Mouse (Mus musculus): Measurements from ENCODE around the gene Atp2a1. TPM values are rescaled to one million over a fixed set of nuclear protein-coding genes. Genes with fewer than 3 reads are reported as not detected.

Gene Atp2a1
- polyA plus RNA-seq (2012; rRNA removed) (0.15 and 0.16 TPM in 2 replicates), polyA plus RNA-seq (2014; fragmentation: Nextera tagmentation; extraction: Ambion mirVana) (0.10 TPM in 1 of 2 replicates, not detected in the other)

DNA sequence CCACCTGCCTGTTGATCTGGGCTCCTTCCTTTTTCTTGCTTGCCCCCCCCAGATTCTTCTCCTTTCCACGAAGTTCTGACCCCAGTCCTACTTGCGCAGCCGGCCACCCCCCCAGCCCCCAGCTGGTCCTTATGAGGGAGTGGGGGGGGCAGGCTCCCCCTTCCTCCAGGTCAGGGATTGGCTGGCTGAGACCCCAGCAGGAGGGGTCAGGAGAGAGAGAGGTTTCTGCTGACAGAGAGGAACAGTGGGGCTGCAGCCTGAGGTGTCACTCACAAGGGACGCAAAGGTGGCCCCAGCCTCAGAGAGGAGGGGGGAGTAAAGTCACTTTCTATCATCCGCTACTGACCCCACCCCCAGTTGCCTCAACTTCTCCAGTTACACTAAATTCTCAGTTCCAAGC, at the start of gene Atp2a1:
Gene Atp2a1 (minus strand): TSS at position 105 of the 400 bp plus-strand sequence.
- Histone ChIP-seq H3K36me3 (replicated peaks; ENCODE audit: control insufficient read depth, insufficient read depth, low read depth) (no peaks in the 10 kb centered on the region; the same call in 1 of the 2 replicates), H3K4me2 (ENCODE audit: low read depth) (no peak within 1 kb of the TSS), H3K9ac (replicated peaks) (no peak within 1 kb of the TSS), H3K27me3 (ENCODE audit: control insufficient read depth, insufficient read depth, low read length) (no peaks in the 10 kb centered on the region), H3K9me3 (ENCODE audit: control insufficient read depth, low read length) (no peaks in the 10 kb centered on the region), H3K4me3 (ENCODE audit: insufficient read depth in 1 of 2, low read depth in 2 of 2, low read length in 2 of 2) (no peak within 1 kb of the TSS), H3K27ac (no peak within 1 kb of the TSS), H3K4me1 (replicated peaks; ENCODE audit: control insufficient read depth in 2 of 2, insufficient read depth in 2 of 2, low read length in 1 of 2) (peaks cover 0 to 14% of the 10 kb centered on the region in 2 experiments; a peak in 2 of 4 replicates)
- WGBS (ENCODE audit: insufficient replicate concordance): 52% methylated on average over 5 of the region's 5 CpGs
- ATAC-seq (ENCODE audit: insufficient read depth): no peak
- TF ChIP-seq CTCF (IDR thresholded peaks at IDR 0.05; ENCODE audit: low read depth) (no peak), EP300 (IDR thresholded peaks at IDR 0.05; ENCODE audit: low read depth) (no peak)
- DNase-seq (ENCODE audit: low read depth in 3 of 3, low spot score in 3 of 3): no peak

DNA sequence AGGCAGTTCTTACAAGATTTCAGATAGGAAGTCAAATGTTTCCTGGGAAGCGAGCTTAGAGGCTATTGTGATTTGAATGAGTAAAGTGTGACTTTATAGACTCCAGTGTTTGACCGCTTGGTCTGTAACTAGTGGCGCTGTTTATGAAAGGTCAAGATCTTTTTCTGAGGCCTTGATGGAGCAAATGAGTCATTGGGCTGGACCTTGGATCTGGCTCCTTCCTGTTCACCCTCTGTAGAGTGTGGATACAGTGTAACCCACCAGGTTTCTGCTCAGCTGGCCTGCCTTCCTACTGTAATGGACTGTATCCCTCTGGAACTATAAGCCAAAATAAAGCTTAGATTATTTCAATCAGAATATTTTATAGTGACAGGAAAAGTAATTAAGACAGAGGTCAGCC, 48.4 kb upstream of the Atp2a1 start:
- Histone ChIP-seq H3K36me3 (replicated peaks; ENCODE audit: control insufficient read depth, insufficient read depth, low read depth) (no peaks in the 10 kb centered on the region), H3K4me3 (ENCODE audit: insufficient read depth in 1 of 2, low read depth in 2 of 2, low read length in 2 of 2) (no peak overlapping the region), H3K4me1 (replicated peaks; ENCODE audit: control insufficient read depth in 2 of 2, insufficient read depth in 2 of 2, low read length in 1 of 2) (no peaks in the 10 kb centered on the region), H3K4me2 (ENCODE audit: low read depth) (no peak overlapping the region), H3K9ac (replicated peaks) (no peak overlapping the region), H3K9me3 (ENCODE audit: control insufficient read depth, low read length) (no peaks in the 10 kb centered on the region), H3K27ac (no peak overlapping the region), H3K27me3 (ENCODE audit: control insufficient read depth, insufficient read depth, low read length) (no peaks in the 10 kb centered on the region)
- DNase-seq (ENCODE audit: low read depth in 3 of 3, low spot score in 3 of 3): no peak
- 55% methylated on average over 3 of the region's 3 CpGs for WGBS (ENCODE audit: insufficient replicate concordance)
- TF ChIP-seq CTCF (IDR thresholded peaks at IDR 0.05; ENCODE audit: low read depth): no peak
- TF ChIP-seq EP300 (IDR thresholded peaks at IDR 0.05; ENCODE audit: low read depth): no peak
- no peak for ATAC-seq (ENCODE audit: insufficient read depth)

DNA sequence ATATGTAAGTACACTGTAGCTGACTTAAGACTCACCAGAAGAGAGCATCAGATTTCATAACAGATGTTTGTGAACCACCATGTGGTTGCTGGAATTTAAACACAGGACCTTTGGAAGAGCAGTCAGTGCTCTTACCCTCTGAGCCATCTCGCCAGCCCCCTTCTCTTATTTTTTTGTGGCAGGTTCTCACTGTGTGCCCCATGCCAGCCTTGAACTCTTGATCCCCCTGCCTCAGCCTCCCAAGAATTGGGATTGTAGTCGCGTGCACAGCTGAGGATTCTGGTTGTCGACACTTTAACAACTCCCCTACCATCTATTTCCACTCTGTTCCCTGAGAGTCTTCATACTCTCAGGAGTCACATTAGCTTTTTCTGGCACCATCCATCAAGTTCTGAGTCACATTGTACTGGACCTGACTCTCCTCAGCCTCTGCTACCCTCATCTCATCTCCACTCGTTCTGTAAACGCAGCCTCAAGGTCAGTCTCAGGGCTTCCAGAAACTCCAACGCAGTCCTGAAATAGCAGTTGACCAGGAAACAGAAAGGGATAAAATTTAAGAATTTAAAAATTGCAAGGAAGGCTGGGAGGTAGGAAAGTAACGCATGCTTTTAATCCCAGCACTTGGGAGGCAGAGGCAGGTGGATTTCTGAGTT, 44.3 kb upstream of the Atp2a1 start:
- H3K27ac ChIP-seq: no peak overlapping the region
- no peak for TF ChIP-seq CTCF (IDR thresholded peaks at IDR 0.05; ENCODE audit: low read depth)
- TF ChIP-seq EP300 (IDR thresholded peaks at IDR 0.05; ENCODE audit: low read depth): no peak
- peaks cover 0 to 6% of the 10 kb centered on the region in 2 experiments; a peak in 2 of 4 replicates for H3K4me1 ChIP-seq (replicated peaks; ENCODE audit: control insufficient read depth in 2 of 2, insufficient read depth in 2 of 2, low read length in 1 of 2)
- H3K4me3 ChIP-seq (ENCODE audit: insufficient read depth in 1 of 2, low read depth in 2 of 2, low read length in 2 of 2): no peak overlapping the region
- DNase-seq (ENCODE audit: low read depth in 3 of 3, low spot score in 3 of 3) (no peak), ATAC-seq (ENCODE audit: insufficient read depth) (no peak)
- H3K36me3 ChIP-seq (replicated peaks; ENCODE audit: control insufficient read depth, insufficient read depth, low read depth): no peaks in the 10 kb centered on the region
- H3K27me3 ChIP-seq (ENCODE audit: control insufficient read depth, insufficient read depth, low read length): no peaks in the 10 kb centered on the region
- H3K4me2 ChIP-seq (ENCODE audit: low read depth): no peak overlapping the region
- no peaks in the 10 kb centered on the region for H3K9me3 ChIP-seq (ENCODE audit: control insufficient read depth, low read length)
- whole genome bisulfite sequencing (ENCODE audit: insufficient replicate concordance): 69% methylated on average over 8 of the region's 8 CpGs
- no peak overlapping the region for H3K9ac ChIP-seq (replicated peaks)

DNA sequence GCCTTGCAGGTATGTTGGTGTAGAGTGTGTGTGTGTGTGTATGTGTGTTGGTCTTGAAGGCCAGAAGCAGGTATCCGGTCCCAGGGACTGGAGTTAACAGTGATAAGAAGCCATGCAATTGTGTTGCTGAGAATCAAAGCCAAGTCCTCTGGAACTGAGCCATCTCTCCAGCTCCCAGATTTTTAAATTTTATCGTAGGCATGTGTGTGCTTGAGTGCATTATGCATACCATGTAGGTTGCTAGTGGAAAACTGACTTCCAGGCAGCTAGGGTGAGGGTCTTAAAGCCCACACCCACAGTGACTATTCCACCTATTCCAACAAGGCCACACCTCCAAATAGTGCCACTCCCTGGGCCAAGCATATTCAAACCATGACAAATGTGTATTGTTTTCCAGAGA, 42.0 kb upstream of the Atp2a1 start:
- WGBS (ENCODE audit: insufficient replicate concordance): 76% methylated on average over 2 of the region's 2 CpGs
- TF ChIP-seq EP300 (IDR thresholded peaks at IDR 0.05; ENCODE audit: low read depth): no peak
- TF ChIP-seq CTCF (IDR thresholded peaks at IDR 0.05; ENCODE audit: low read depth): no peak
- Histone ChIP-seq H3K9me3 (ENCODE audit: control insufficient read depth, low read length) (no peaks in the 10 kb centered on the region), H3K27ac (no peak overlapping the region), H3K4me2 (ENCODE audit: low read depth) (no peak overlapping the region), H3K27me3 (ENCODE audit: control insufficient read depth, insufficient read depth, low read length) (no peaks in the 10 kb centered on the region), H3K9ac (replicated peaks) (no peak overlapping the region), H3K4me1 (replicated peaks; ENCODE audit: control insufficient read depth in 2 of 2, insufficient read depth in 2 of 2, low read length in 1 of 2) (peaks cover 5 to 6% of the 10 kb centered on the region in 2 experiments; a peak in 3 of 4 replicates), H3K4me3 (ENCODE audit: insufficient read depth in 1 of 2, low read depth in 2 of 2, low read length in 2 of 2) (no peak overlapping the region), H3K36me3 (replicated peaks; ENCODE audit: control insufficient read depth, insufficient read depth, low read depth) (peaks cover 13% of the 10 kb centered on the region)
- DNase-seq (ENCODE audit: low read depth in 3 of 3, low spot score in 3 of 3) (no peak), ATAC-seq (ENCODE audit: insufficient read depth) (no peak)

DNA sequence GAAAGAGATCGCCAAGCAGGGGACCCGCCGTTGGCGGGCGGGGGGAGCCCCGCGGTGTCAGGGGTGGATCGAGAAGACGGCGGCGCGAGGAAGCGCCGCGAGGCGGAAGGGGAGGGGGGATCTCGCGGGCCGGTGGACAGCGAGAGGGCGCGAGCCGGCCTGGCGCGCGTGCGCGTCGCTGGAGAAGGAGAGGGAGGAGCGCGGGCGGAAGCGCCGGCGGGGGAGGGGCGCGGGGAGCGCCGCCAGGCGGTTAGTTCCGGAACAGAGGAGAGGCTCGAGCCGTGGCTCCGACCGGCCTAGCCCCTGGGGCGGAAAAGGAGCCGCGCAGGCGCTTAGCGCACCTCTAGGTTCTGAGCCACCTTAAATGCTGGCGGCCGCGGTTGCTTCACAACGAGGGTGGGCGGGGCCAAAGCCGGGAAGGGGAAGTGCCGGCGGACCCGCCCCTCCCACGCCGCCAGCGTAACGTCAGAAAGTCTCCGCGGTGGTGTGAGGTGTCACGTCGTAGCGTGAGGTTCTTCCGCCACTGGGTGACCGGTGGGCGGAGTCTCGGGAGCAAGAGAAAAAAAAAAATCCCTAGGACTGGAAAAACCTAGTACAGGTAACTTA, 40.5 kb upstream of the Atp2a1 start, which contains the start of gene Atxn2l:
Gene Atxn2l (minus strand): TSS at position 165 of the 606 bp plus-strand sequence.
- peak; percentile 77 for ATAC-seq (ENCODE audit: insufficient read depth)
- TF ChIP-seq EP300 (IDR thresholded peaks at IDR 0.05; ENCODE audit: low read depth): peak; percentile 61
- TF ChIP-seq CTCF (IDR thresholded peaks at IDR 0.05; ENCODE audit: low read depth): peak; percentile 51
- peaks cover 28% of the 10 kb centered on the region for H3K36me3 ChIP-seq (replicated peaks; ENCODE audit: control insufficient read depth, insufficient read depth, low read depth)
- H3K9me3 ChIP-seq (ENCODE audit: control insufficient read depth, low read length): no peaks in the 10 kb centered on the region
- peaks cover 5 to 6% of the 10 kb centered on the region in 2 experiments; a peak in 3 of 4 replicates for H3K4me1 ChIP-seq (replicated peaks; ENCODE audit: control insufficient read depth in 2 of 2, insufficient read depth in 2 of 2, low read length in 1 of 2)
- under 1% methylated on average over 61 of the region's 72 CpGs for WGBS (ENCODE audit: insufficient replicate concordance)
- H3K27me3 ChIP-seq (ENCODE audit: control insufficient read depth, insufficient read depth, low read length): no peaks in the 10 kb centered on the region
- H3K4me2 ChIP-seq (ENCODE audit: low read depth): peak within 1 kb of the TSS; percentile 81
- DNase-seq (ENCODE audit: low read depth in 3 of 3, low spot score in 3 of 3): peak; percentile 95 to 96 (median 95)
- peak within 1 kb of the TSS; percentile 95 for H3K27ac ChIP-seq
- peak within 1 kb of the TSS; percentile 97 for H3K9ac ChIP-seq (replicated peaks)
- peak within 1 kb of the TSS; percentile 92 to 98 for H3K4me3 ChIP-seq (ENCODE audit: insufficient read depth in 1 of 2, low read depth in 2 of 2, low read length in 2 of 2)
